Mouse (Mus musculus) layer of hippocampus, postnatal 10 days (tissue): ENCODE data around the gene Pakap. TPM values are rescaled to one million over a fixed set of nuclear protein-coding genes. Genes with fewer than 3 reads are reported as not detected.

Experiments used
- DNase-seq, 2 experiments: peaks; one replicate each; pipeline ENCODE4 v3.0.0; 2021; ENCODE audit warnings: low spot score in 2 of 2
- total RNA-seq, 2 experiments: library from RNA; stranded (reverse); gene quantifications; 2 replicates each; pipeline ENCODE4 v1.2.3; 2021

Pakap gene
- total RNA-seq, 2 experiments from 2014 or later, result 20.9 to 25.3 TPM

DNA sequence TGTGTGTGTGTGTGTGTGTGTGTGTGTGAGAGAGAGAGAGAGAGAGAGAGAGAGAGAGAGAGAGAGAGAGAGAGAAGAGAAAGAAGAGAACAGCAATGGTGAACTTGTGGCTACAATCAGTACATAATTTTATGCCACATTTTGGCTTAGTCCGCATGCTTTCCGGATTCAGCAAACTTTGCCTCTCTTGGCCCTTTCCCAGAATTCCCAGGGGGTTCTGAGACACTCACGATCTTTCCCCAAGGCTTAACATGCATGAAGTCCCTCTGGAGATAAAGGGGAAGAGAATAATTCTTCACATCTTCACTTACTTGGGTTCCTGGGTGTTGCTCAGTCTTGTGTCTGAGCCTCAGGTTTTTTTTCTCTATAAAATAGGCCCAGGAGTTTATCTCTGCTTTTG is 2.2 kb downstream of the Pakap start:
- no peak for DNase-seq

DNA sequence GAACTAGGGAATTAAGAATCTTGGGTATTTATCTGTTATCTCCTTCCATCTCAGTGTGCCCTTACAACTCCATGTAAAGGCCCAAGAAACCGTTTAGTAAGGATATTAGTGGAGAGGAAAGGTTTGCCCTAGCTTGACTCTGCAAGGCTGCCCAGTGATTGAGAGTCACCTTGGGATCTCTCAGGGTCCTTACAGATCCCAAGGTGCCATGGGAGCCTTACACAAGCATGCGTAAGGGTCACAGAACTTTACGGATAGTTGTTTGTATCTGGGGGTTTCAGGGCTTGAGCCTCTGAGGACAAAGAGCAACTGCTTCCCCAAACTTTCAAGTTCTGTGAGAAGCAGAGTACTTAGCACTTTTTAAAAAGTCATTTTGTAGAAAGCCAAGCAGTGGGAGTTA is 6.2 kb downstream of the Pakap start:
- DNase-seq, result no peak

DNA sequence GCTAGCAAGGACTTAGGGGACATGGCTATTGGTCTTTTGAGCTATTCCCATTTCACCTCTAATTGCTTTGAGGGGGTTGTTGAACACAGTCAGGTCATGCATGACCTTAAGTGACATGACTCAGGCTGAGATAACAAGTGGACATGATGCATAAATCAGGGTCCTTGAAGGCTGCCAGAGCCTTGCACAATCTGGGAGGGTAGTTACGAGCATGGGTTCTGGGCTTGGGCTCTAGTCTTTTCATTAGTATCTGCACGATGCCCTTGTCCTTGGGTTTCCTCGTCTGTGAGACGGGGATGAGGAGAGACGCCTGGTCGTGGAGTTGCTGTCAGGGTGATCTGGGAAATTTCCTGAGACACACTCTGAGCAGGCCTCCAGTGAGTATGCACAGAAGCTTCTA is 6.7 kb downstream of the Pakap start:
- no peak for DNase-seq

DNA sequence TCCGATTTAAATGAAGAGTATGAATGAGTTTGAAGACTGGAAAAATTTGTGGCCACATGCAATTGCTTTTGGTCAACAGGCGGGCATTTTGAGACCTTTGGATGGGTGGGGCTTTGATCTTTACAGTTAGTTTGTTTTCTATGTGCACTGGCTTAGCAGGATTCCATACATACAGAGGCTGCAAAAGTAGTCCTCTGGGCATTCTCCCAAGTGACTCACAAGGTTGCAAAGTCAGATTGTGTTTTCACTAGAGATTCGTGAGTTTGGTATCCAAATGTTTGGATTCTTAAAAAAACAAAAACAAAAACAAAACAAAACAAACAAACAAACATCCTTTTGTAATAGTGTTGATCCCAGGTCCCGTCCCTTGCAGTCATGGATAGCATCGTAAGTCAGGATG is 7.7 kb downstream of the Pakap start:
- DNase-seq, result no peak

DNA sequence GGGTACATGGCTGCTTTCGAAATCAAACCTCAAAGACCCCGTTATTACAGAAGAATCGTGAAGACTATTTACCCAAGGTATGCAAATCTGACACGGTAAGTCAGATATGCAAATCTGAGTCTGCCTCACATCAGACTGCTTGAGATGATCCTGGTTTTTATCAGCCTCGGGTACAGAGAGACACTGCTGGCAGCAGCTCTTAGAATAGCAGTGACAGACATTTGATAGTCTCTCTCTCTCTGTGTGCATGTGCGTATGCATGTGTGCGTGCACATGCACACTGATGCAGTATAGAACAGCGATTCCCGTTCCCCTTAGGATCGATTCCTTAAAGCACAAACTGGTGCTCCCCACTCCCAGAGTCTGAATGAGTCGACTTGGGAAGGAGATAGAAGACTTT is 8.1 kb downstream of the Pakap start:
- no peak for DNase-seq

DNA sequence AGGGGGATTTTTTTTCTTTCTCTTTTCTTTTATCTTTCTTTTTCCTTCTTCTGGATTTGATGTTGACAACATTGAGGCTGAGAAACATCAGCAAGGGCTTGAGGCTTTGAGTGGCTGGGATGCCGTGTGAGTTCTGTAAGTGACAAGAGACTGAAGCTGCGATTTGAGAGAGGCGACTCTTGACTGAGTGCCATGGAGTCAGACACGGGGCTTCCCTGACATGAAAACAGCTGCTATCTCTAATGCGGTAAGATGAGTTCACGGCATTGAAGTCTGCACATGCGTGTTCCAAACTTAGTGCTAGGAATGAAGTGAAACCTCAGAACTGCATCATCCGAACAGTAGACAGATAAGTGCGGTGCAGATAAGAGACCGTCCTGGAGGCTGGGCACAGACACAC is 11.7 kb downstream of the Pakap start:
- DNase-seq, result no peak

DNA sequence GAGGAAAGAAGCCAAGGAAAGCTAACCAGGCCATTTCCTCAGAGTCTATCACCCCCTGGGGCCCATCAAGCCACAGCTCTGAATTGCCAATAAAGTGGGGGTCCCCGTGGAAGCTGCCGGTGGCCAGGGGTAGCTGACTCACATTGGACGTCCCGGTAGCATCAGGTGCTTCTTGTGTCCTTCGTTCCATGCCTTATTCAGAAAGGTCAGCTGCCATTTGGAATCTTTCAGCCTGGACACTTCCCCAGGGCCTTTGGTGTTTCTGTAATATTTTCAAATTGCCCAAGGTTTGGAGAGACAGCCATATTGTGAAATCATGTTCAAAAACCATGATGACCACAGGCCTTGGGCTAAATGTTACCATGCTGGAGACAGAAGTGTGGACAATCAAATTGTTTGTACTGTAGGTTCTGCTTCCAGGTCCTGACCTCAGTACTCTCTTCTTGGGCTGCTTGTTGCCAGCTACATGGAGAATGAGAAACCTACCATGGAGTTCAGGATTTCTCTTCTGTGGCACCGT is 17.4 kb downstream of the Pakap start:
- no peak for DNase-seq

DNA sequence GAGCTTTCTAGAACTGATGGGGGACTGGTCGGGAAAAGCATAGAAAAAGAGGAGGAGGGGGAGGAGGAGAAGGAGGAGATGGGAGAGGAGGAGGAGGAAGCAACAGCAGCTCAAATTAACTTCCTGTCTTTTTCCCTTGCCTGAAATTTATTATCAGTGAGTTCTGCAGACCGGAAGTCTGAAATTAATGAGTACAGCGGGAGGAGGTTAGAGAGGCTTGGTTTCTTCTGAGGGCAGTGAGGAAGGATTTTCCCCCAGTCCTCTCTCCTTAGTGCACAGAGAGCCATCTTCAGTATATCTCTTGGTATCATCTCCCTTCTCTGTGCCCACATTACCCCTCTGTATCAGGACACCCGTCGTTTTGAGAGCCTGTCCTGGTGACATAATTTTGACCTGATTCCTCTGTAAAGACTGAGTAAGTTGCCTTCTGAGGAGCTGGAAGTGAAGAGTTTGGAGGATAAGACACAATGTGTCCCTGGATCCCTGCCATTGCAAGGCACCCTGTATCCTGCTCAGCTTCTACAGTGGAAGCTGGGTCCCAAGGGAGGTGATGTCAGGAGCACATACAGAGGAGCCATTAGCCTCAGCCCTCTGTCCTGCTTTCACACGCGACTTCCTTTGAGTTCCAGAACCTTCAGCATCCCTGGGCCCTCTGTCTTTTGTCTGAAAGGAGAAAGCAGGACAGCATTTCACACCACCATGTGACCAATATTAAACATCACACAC is 19.1 kb downstream of the Pakap start:
- no peak for DNase-seq

DNA sequence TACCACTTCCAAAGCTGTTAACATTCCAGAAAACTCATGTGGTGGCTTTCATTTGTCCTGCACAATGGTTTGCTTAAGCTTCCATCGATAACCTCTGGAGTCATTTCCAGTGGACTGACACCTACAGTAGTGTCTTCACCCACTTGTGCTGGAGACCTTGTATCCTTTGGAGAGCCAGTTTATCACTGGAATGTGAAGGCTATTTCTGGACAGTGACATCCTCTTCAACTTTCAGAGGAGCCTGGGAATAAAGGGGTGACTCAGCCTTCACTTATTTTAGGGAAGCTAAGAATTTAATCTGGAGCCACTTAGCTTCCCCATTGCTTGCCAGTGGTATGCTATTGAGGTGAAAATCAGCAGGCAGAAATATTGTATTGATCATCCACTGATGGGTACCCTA is 20.4 kb downstream of the Pakap start:
- no peak for DNase-seq

DNA sequence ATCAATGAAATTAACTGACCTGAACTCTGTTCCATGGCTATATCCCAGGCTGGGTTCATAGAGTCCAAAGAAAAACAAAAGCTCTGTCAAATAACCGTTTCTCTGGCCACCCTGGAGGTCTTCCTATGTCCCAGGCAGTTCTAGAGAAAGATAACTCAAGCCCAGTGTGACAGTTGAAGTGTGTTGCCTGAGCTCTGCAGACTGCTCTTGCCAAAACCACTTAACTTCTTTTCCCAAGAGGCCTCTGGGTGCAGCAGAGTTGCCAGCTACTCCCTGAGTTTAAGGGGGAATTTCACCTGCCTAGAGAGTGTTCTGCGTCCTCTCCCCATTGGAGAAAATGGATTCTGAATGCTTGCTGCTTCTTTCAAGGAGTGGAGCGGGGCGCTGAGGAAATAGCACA is 24.8 kb downstream of the Pakap start:
- DNase-seq, result no peak

DNA sequence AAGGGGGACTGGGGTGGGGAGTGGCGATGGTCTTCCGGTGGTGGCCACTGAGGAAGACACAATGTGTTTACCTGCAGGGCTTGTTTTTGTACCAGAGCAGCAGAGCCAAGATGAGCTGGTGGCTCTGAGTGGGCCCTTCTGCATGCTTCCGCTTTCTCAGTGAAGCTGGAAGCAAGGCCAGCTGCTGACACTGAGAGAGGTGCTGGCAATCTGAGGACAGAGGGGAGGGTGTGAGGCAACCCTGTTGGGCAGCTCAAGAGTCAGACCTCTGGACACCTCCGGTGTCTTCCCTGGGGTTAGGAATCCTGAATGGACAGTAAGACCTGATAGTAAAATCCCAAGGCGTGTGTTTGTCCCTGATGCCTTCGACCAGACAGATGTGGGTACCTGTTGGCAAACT is 32.0 kb downstream of the Pakap start:
- no peak for DNase-seq

DNA sequence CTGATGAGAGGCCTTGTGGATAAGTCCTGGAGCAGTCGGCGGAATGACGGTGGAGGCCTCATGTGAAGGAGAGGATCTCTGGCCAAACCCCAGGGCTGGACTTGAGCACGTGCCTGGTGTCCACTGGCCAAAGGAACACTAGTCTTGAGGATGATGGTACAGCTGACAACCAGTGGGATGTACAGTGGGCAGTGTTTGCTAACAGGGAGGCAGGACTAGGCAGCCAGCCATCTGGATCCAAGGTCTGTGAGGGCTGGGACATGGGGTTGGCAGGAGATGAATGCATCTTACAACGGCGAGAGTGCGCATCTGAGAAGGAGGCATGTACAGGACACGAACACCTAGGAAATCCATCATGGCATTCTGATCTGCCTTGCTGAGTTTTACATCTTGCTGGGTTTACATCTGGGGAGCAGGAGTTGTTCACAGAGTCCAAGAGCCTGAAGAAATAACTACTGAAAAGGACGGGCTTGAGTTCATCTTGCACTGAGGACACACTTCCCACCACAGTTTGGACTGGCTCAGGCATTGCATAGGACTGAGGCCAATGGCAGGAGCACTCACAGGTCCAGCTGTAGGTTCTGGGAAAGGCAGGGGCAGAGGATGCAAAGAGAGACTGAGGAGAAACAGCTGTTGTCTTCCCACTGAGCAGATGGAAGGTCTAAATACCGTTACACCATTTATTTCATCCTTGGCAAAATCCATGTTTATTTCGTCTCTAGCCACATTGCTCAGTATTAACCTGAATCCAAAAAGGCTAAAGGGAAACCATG is 32.9 kb downstream of the Pakap start:
- no peak for DNase-seq

DNA sequence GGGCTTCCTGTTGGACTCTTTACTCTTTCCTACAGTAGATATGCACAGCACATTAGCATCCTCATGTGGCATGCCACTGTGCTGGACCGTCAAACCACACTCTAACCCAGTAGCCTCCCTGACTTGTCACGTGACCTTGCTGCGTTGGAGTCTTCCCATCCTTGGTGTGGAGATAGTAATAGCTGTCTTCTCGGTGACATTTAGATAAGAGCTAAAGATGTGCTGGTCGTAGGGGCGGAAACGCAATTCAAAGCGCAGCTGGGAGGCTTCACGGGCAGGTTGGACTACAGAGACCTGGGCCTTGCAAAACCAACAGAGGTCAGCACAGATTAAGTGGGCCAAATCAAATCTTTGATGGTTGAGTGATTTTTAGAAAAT is 33.5 kb downstream of the Pakap start:
- no peak for DNase-seq

DNA sequence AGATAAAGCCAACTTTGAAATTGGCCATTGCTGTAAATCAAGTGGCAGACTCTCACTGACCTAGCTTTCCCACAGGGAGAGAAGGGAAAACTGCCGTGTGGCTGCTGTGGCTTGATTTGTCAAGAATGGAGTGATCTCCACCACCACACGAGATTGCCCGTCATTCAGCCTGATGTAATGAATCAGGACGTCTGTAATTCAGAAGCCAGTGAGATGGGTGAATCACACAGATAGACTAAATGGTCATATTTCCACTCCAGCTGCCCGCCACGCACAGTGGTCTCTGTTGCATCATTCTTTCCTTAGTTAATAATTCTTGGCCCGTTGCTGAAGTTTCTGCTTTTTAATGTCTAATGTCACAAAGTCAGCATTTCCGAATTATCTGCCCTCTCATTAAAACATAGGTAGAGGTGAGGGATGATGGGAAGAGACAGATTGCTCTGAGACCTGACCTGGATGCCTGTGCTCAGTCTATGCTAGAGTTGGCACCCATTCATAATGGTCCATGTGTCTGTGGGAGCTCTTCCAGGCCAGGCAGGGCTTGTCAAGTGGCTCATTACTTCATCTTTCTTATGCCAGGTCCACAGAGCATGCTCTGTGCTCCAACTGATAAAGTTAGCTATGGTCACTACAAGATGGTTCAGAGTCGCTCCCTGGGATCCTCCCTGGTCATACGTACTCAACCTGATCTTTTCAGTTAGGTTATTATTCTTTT is 34.1 kb downstream of the Pakap start:
- no peak for DNase-seq

DNA sequence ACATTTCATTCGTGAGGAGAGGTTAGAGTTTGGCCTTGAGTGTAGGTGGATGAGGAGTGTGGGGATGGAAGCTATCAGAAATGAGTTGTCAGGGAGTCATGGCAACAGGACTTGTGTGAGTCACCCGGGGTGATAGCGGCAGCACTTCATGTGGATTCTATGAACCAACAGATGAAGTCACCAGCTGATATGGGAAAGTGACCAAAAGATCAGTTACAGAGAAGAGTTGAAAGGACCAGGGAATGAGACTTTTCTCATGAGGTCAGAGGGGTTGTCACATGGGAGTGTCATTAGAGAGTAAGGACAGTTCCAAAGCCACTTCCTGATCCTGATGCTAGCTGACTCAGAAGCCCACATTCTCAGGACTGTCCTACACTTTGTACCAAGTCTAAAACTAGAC is 38.3 kb downstream of the Pakap start:
- DNase-seq, result no peak

DNA sequence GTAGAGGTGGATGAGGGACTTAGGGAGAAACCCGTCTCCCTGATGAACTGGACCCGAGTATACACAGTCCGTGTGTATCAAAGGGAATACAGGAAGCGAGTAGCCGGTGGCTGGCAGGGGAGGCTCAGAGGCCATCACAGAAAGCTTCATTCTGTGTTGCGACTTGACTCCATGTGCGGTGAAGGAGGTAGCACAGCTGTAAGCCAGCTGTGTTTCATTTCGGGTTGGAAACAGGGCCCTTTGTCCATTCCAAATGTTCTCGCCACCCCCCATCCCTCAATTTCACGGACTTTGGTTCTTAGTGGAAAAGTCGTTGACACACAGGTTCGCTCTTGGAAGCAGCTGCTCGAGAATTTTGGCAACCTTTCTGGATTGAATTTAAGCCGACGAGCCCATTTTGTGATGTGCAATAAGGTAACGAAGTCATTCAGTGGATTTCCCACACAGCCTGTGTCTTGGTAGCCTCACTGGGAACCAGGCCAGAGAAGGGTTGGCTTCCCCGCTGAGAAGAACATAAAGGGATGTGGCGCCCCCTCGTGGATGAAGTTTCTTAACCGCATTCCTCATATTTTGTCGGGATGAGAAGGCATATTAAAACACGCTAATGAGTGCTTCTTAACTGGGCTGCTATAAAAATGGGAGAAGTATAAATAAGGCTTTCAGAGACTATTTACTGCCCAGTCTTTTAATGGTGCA is 39.4 kb downstream of the Pakap start:
- DNase-seq, result peak; percentile 96 to 97

DNA sequence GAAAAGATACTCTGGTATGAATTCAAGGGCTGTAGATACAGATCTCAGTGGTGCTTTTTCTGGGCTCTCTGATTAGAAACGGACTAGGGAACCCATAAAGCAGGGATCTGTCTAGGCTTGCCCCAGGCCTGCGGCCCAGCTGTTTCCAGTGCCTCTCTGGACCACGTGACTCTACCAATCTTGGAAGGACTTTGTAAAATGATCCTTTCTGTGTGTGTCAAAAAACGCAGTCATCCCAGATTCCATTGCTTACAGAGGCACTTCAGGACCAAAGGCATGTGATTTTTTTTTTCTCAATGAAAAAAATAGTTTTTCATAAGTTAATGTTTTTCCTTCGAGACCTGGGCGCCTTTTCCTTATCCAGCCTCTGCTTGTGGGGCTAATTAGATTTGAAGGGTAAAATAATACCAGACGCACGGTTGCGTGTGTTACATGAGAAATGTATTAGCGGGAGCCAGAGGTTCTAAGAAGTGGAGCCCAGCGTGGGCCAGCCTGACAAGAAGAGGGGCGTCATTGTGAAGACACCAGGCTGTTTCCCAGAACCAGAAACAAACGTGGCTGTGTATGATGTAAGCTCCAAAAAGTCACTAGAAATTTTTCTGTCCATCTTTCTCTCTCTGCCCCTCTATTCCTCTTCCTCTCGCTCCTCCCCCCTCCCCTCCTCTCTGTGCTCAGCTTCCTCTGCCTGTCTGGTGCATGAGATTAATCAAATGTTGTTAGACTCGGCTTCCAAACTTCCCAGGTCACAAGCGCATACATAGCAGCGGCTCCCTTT is 43.5 kb downstream of the Pakap start:
- DNase-seq, result no peak

DNA sequence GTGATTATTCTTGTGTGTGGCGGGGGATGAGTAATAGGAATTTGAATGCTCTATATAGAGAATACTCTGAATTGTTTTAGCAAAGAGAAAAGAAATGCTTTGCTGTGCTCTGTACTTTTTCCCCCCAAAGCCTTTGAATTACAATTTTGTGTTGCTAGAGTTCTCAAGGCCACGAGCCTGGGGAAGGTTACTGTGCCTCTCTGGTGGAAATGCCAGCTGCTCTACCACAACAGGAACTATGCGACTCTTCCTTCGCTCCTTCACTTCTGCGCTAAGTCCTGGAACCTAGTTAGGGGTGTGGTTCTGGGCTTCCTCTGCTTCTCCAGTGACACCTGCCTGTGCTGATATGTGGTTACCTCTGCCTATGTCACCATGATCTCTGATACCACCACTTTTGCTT is 44.7 kb downstream of the Pakap start:
- DNase-seq, result no peak

DNA sequence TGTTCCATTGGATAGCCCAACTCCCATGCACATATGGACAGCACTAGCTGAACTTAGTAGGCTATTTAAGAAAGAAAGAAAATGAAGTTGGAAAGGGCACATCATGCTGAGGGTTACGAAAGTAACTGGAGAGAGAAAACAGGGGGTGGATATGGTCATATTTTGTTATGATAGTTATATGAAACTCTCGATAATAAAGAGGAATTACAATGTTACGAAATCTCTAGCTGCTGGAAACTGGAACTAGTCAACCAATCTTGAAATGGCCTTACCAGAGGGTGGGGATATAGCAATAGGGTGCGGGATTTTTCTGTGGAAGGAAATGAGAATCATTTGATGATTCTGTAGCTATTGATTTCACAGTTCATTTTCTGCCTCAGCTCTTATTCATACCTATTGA is 46.7 kb downstream of the Pakap start:
- DNase-seq, result no peak

DNA sequence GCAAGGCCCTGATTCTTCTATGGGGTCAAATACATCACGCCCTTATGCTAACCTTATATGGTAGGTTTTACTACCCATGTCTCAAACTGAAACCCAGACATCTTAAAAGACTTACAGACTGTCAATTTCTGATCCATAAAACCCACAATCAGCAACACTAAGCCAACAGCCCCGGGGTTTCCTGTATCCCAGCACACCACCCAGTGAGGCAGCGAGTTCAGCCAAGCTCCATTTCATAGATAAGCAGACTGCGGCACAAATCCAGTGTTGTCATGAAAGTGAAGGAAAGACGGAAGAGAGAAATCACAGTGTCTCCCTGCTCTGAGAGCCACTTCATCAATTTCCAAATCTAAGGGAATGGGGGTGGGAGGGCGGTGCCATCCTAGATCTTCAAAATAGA is 50.8 kb downstream of the Pakap start:
- DNase-seq, result no peak

DNA sequence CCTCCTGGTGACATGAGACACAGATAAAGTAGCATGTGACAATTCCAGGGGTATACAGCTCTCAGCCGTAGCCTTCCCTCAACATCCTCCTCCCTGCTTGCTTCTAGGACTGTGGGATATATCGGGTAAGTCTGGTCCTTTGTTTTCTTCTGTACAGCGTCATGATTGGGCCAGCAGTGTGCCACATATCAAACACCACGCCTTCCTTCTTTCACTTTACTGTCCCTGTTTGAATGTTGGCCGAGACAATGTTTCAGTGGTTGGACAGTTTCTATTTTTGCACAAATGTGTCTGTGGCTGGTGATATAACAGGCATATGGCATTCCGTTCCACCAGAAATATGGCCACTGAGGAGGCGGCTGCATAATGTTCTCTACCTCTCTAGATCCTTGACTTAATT is 54.8 kb downstream of the Pakap start:
- DNase-seq, result no peak
